Mouse (Mus musculus) kidney, embryonic 15.5 days (tissue): ENCODE data around the gene Adamts10. TPM values are rescaled to one million over a fixed set of nuclear protein-coding genes. Genes with fewer than 3 reads are reported as not detected.

ENCODE experiments used
- polyA plus RNA-seq: library from polyadenylated mRNA; unstranded; fragments of >200 nt; fragmentation: Nextera tagmentation; extraction: Ambion mirVana; gene quantifications from 2 replicates; pipeline ENCODE4 v1.2.1, GENCODE M21; 2015

The Adamts10 gene
- polyA plus RNA-seq, 1 experiment from 2014 or later = 66.0 TPM

Other genes with a start within 250 kb of the Adamts10 start
- 13.1 and 13.6 TPM in 2 replicates for gene Zfp955b, start 234.7 kb upstream of the Adamts10 start, polyA plus RNA-seq
- 9.1 and 11.8 TPM in 2 replicates for gene Zfp81, start 165.3 kb upstream of the Adamts10 start, polyA plus RNA-seq
- 17.4 and 18.5 TPM in 2 replicates for gene Zfp101, start 129.6 kb upstream of the Adamts10 start, polyA plus RNA-seq
- gene Actl9, start 91.3 kb upstream of the Adamts10 start, polyA plus RNA-seq = not detected in 2 replicates
- 2.7 and 3.5 TPM in 2 replicates for gene Myo1f, start 31.5 kb downstream of the Adamts10 start, polyA plus RNA-seq
- 43.4 and 56.6 TPM in 2 replicates for gene Zfp414, start 104.9 kb downstream of the Adamts10 start, polyA plus RNA-seq
- 0.80 TPM in 1 of 2 replicates, not detected in the other for gene Pram1, start 113.9 kb downstream of the Adamts10 start, polyA plus RNA-seq
- gene Hnrnpm, start 162.7 kb downstream of the Adamts10 start, polyA plus RNA-seq = 369 and 383 TPM in 2 replicates
- gene March2, start 194.5 kb downstream of the Adamts10 start, polyA plus RNA-seq = 50.9 and 57.5 TPM in 2 replicates
- 275 and 342 TPM in 2 replicates for gene Rab11b, start 236.3 kb downstream of the Adamts10 start, polyA plus RNA-seq